Mouse (Mus musculus) heart, embryonic 10.5 days (tissue): ENCODE data around the gene Dok3. TPM values are rescaled to one million over a fixed set of nuclear protein-coding genes. Genes with fewer than 3 reads are reported as not detected.

ENCODE experiments used
- DNase-seq: peaks from one replicate; pipeline ENCODE4 v3.0.0-alpha.2; 2017; ENCODE audit warnings: low spot score
- H3K27ac ChIP-seq: fragments of 300-500 bp; sonication (generic); 2 replicates; pipeline ENCODE4 v1.5.1; 2016; ENCODE audit warnings: mild to moderate bottlenecking
- H3K27me3 ChIP-seq: fragments of 300-500 bp; sonication (generic); 2 replicates; pipeline ENCODE4 v1.6.1; 2016; ENCODE audit warnings: mild to moderate bottlenecking; ENCODE audit not compliant: poor library complexity, insufficient read depth, severe bottlenecking
- H3K36me3 ChIP-seq: fragments of 300-500 bp; sonication (generic); 2 replicates; pipeline ENCODE4 v1.6.1; 2016; ENCODE audit warnings: mild to moderate bottlenecking, moderate library complexity
- H3K4me1 ChIP-seq: fragments of 300-500 bp; sonication (generic); 2 replicates; pipeline ENCODE4 v1.6.1; 2016; ENCODE audit warnings: mild to moderate bottlenecking
- H3K4me3 ChIP-seq: fragments of 300-500 bp; sonication (generic); 2 replicates; pipeline ENCODE4 v1.5.1; 2016; ENCODE audit warnings: mild to moderate bottlenecking, moderate library complexity
- H3K9me3 ChIP-seq: fragments of 300-500 bp; sonication (generic); 2 replicates; pipeline ENCODE4 v1.6.1; 2016; ENCODE audit warnings: mild to moderate bottlenecking, moderate library complexity
- WGBS: fragments of 180-500 bp; shearing (Covaris S2); methylation state at CpG from one replicate; pipeline ENCODE4 v1.1.7; 2016; 5-methylcytosine and 5-hydroxymethylcytosine counted together
- polyA plus RNA-seq: library from polyadenylated mRNA; unstranded; fragments of >200 nt; fragmentation: Nextera tagmentation; extraction: Ambion mirVana; gene quantifications from 2 replicates; pipeline ENCODE4 v1.2.1, GENCODE M21; 2016

Gene Dok3
- polyA plus RNA-seq, 1 experiment from 2014 or later: 2.4 TPM

- no peak for DNase-seq
- no peaks in the 10 kb centered on the region for H3K9me3 ChIP-seq
- H3K36me3 ChIP-seq: peaks cover 76% of the 10 kb centered on the region
Measured at GRCm38 (mm10) chr13:55535191-55535590, 6.1 kb upstream of the Dok3 start.

GRCm38 (mm10) chr13:55527834-55528772 lies 993 bp downstream of the Dok3 start:
- DNase-seq: no peak
- 74% methylated on average over 18 of the region's 18 CpGs for WGBS
- H3K27ac ChIP-seq: no peak overlapping the region
- H3K27me3 ChIP-seq: no peaks in the 10 kb centered on the region
- peaks cover 9% of the 10 kb centered on the region for H3K4me1 ChIP-seq
- peaks cover 46% of the 10 kb centered on the region for H3K36me3 ChIP-seq
- H3K9me3 ChIP-seq: no peaks in the 10 kb centered on the region
- no peak overlapping the region for H3K4me3 ChIP-seq

More at GRCm38 (mm10) chr13:55535191-55535590, 6.1 kb upstream of the Dok3 start:
- peaks cover 15% of the 10 kb centered on the region for H3K4me1 ChIP-seq
- H3K27me3 ChIP-seq: no peaks in the 10 kb centered on the region
- 93% methylated on average over 15 of the region's 15 CpGs for WGBS
- H3K4me3 ChIP-seq: peak overlapping the region; percentile 94
- H3K27ac ChIP-seq: peak overlapping the region; percentile 89; the same call in 1 of the 2 replicates

GRCm38 (mm10) chr13:55527212-55527611 lies 1.9 kb downstream of the Dok3 start:
- peaks cover 37% of the 10 kb centered on the region for H3K36me3 ChIP-seq
- H3K4me3 ChIP-seq: no peak overlapping the region
- peaks cover 14% of the 10 kb centered on the region for H3K4me1 ChIP-seq
- WGBS: 84% methylated on average over 16 of the region's 16 CpGs
- no peak overlapping the region for H3K27ac ChIP-seq
- H3K9me3 ChIP-seq: no peaks in the 10 kb centered on the region
- DNase-seq: no peak
- H3K27me3 ChIP-seq: no peaks in the 10 kb centered on the region

- Histone ChIP-seq H3K9me3 (no peaks in the 10 kb centered on the region), H3K4me1 (peaks cover 14% of the 10 kb centered on the region), H3K27ac (no peak overlapping the region), H3K4me3 (no peak overlapping the region), H3K27me3 (no peaks in the 10 kb centered on the region), H3K36me3 (peaks cover 24% of the 10 kb centered on the region)
- DNase-seq: no peak
- 77% methylated on average over 16 of the region's 16 CpGs for WGBS
Measured at GRCm38 (mm10) chr13:55525733-55526553, 3.2 kb downstream of the Dok3 start.

GRCm38 (mm10) chr13:55523951-55524600 lies 5.0 kb downstream of the Dok3 start:
- Histone ChIP-seq H3K4me1 (peaks cover 14% of the 10 kb centered on the region), H3K27me3 (0 out of 2 replicates have a peak, but pooled peaks cover 5% of the 10 kb centered on the region), H3K9me3 (no peaks in the 10 kb centered on the region), H3K4me3 (no peak overlapping the region), H3K27ac (peak overlapping the region; percentile 49), H3K36me3 (peaks cover 7% of the 10 kb centered on the region)
- 84% methylated on average over 23 of the region's 23 CpGs for WGBS
- DNase-seq: no peak

- DNase-seq: no peak
- H3K36me3 ChIP-seq: 0 out of 2 replicates have a peak, but pooled peaks cover 2% of the 10 kb centered on the region
- H3K4me1 ChIP-seq: peaks cover 14% of the 10 kb centered on the region
- H3K27me3 ChIP-seq: 0 out of 2 replicates have a peak, but pooled peaks cover 5% of the 10 kb centered on the region
- WGBS: 62% methylated on average over 17 of the region's 17 CpGs
- H3K27ac ChIP-seq: peak overlapping the region; percentile 49; the same call in 1 of the 2 replicates
- no peaks in the 10 kb centered on the region for H3K9me3 ChIP-seq
- H3K4me3 ChIP-seq: no peak overlapping the region
Measured at GRCm38 (mm10) chr13:55523278-55523677, 5.8 kb downstream of the Dok3 start.

- no peaks in the 10 kb centered on the region for H3K9me3 ChIP-seq
- 0 out of 2 replicates have a peak, but pooled peaks cover 2% of the 10 kb centered on the region for H3K36me3 ChIP-seq
- peaks cover 14% of the 10 kb centered on the region for H3K4me1 ChIP-seq
- 58% methylated on average over 8 of the region's 8 CpGs for WGBS
- DNase-seq: no peak
- 0 out of 2 replicates have a peak, but pooled peaks cover 5% of the 10 kb centered on the region for H3K27me3 ChIP-seq
- peak overlapping the region; percentile 49; the same call in 1 of the 2 replicates for H3K27ac ChIP-seq
- H3K4me3 ChIP-seq: no peak overlapping the region
Measured at GRCm38 (mm10) chr13:55522730-55523129, 6.4 kb downstream of the Dok3 start.

- Histone ChIP-seq H3K27me3 (peaks cover 14% of the 10 kb centered on the region), H3K9me3 (no peaks in the 10 kb centered on the region), H3K36me3 (0 out of 2 replicates have a peak, but pooled peaks cover 2% of the 10 kb centered on the region), H3K27ac (no peak overlapping the region), H3K4me3 (no peak overlapping the region), H3K4me1 (peaks cover 14% of the 10 kb centered on the region)
- 74% methylated on average over 4 of the region's 4 CpGs for WGBS
- no peak for DNase-seq
Measured at GRCm38 (mm10) chr13:55519606-55520005, 9.5 kb downstream of the Dok3 start.

GRCm38 (mm10) chr13:55516955-55517354 lies 12.1 kb downstream of the Dok3 start:
- Histone ChIP-seq H3K27me3 (peaks cover 16% of the 10 kb centered on the region), H3K27ac (no peak overlapping the region), H3K4me3 (no peak overlapping the region), H3K4me1 (peaks cover 12% of the 10 kb centered on the region), H3K9me3 (no peaks in the 10 kb centered on the region), H3K36me3 (peaks cover 3% of the 10 kb centered on the region; the same call in 1 of the 2 replicates)
- peak; percentile 92 for DNase-seq
- WGBS: 4% methylated on average over 5 of the region's 5 CpGs

GRCm38 (mm10) chr13:55513828-55514227 lies 15.3 kb downstream of the Dok3 start:
- Histone ChIP-seq H3K9me3 (no peaks in the 10 kb centered on the region), H3K27me3 (peaks cover 12% of the 10 kb centered on the region), H3K36me3 (peaks cover 32% of the 10 kb centered on the region), H3K27ac (peak overlapping the region; percentile 98), H3K4me3 (peak overlapping the region; percentile 98), H3K4me1 (peaks cover 43% of the 10 kb centered on the region)
- DNase-seq: peak; percentile 74
- WGBS: 22% methylated on average over 9 of the region's 9 CpGs

- DNase-seq: peak; percentile 94
- WGBS: under 1% methylated on average over 55 of the region's 55 CpGs
- H3K4me1 ChIP-seq: peaks cover 49% of the 10 kb centered on the region
- H3K36me3 ChIP-seq: peaks cover 38% of the 10 kb centered on the region
- H3K4me3 ChIP-seq: peak within 1 kb of the TSS; percentile 98
- peak within 1 kb of the TSS; percentile 98 for H3K27ac ChIP-seq
- H3K9me3 ChIP-seq: no peaks in the 10 kb centered on the region
- peaks cover 12% of the 10 kb centered on the region for H3K27me3 ChIP-seq
Measured at GRCm38 (mm10) chr13:55513111-55513748, 15.9 kb downstream of the Dok3 start, which contains the start of gene Pdlim7. Gene Pdlim7, minus strand, starts transcription at chr13:55513676.
